Mouse (Mus musculus): ENCODE data around the gene Evi5l.

- TF ChIP-seq POLR2A (IDR thresholded peaks at IDR 0.05; ENCODE audit: borderline replicate concordance, low read depth, low read length) (no peak), CTCF (IDR thresholded peaks at IDR 0.05; ENCODE audit: low read depth, low read length) (no peak)
Observed at GRCm38 (mm10) chr8:4222059-4222458, 55.7 kb downstream of the Evi5l start.
